Comparison of ENCODE assay signal across 22 mouse cellular contexts in genomic region chr8:60736913-60737312, GRCm38 (mm10).
"Had no signal": no experiment of that assay in that cellular context is flagged by ENCODE, and none has a peak within 500 bp of the region (broad histone marks: within the 10 kb centered on the region; RNA-seq: fewer than 3 reads in every experiment).

No protein-coding gene starts in this region.

- H3K4me3 ChIP-seq: heart, adult 2 months; heart, embryonic 13.5 days; heart, embryonic 15.5 days; hindbrain, embryonic 13.5 days; hindbrain, embryonic 15.5 days; kidney, embryonic 15.5 days; limb, embryonic 13.5 days; limb, embryonic 15.5 days; liver, embryonic 13.5 days had no signal

- H3K4me1 ChIP-seq: heart, embryonic 13.5 days; heart, embryonic 15.5 days; hindbrain, embryonic 13.5 days; hindbrain, embryonic 15.5 days; kidney, embryonic 15.5 days; limb, embryonic 13.5 days; limb, embryonic 15.5 days; liver, embryonic 13.5 days had no signal

- DNase-seq: gastrocnemius, postnatal 14 days; gastrocnemius, postnatal 36 days; heart, adult 11 months; heart, adult 2 months; heart, postnatal 14 days; heart, postnatal 36 days; kidney, adult 11 months; kidney, adult 2 months; kidney, adult 9 months; kidney, postnatal 14 days; kidney, postnatal 36 days; layer of hippocampus, adult 9-11 months; layer of hippocampus, postnatal 36 days; left cerebral cortex, postnatal 4 days; liver, embryonic 13.5 days had no signal
